Mouse (Mus musculus): ENCODE measurements around the gene Bcl7b. TPM values are rescaled to one million over a fixed set of nuclear protein-coding genes. Genes with fewer than 3 reads are reported as not detected.

Bcl7b gene
- polyA plus RNA-seq, 1 experiment from 2014 or later, result 56.1 TPM

DNA sequence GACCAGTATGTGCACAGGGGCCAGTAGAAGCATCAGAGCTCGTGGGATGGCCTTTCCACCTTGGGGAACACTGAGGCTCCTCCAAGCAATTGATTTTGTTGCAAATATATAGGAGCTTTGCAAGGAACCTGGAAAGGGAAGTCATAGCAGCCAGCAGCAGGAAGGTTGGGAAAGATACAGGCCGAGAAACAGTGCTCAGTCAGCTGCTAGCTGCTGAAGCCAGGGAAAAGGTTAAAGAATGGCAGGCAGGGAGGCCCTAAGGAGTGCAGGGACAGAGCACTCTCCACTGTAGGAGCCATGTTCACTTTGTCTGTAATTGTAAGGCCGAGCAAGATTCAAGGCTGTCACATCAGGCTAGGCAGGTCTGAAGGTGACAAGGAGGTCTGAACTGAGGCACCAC is 10.4 kb downstream of the Bcl7b start:
- Histone ChIP-seq H3K4me3 (ENCODE audit: low read length) (no peak overlapping the region), H3K9ac (ENCODE audit: low read depth, low read length) (no peak overlapping the region), H3K4me2 (replicated peaks; ENCODE audit: low read depth, low read length) (no peak overlapping the region), H3K4me1 (ENCODE audit: control insufficient read depth, insufficient read depth, low read length) (no peaks in the 10 kb centered on the region), H3K27ac (ENCODE audit: low read depth, low read length) (no peak overlapping the region), H3K9me3 (ENCODE audit: control insufficient read depth, low read length) (no peaks in the 10 kb centered on the region), H3K36me3 (ENCODE audit: control insufficient read depth, insufficient read depth, low read length) (peaks cover 75% of the 10 kb centered on the region), H3K27me3 (ENCODE audit: control insufficient read depth, insufficient read depth, low read length) (no peaks in the 10 kb centered on the region)
- 82% methylated on average over 3 of the region's 3 CpGs for WGBS
- no peak for ATAC-seq (ENCODE audit: low FRiP score, low TSS enrichment)

- Histone ChIP-seq H3K36me3 (ENCODE audit: control insufficient read depth, insufficient read depth, low read length) (peaks cover 70% of the 10 kb centered on the region), H3K9me3 (ENCODE audit: control insufficient read depth, low read length) (no peaks in the 10 kb centered on the region)
- 95% methylated on average over 4 of the region's 4 CpGs for WGBS
Measured at GRCm38 (mm10) chr5:135178996-135179395, 10.9 kb downstream of the Bcl7b start.

GRCm38 (mm10) chr5:135179616-135180015 is 11.5 kb downstream of the Bcl7b start:
- WGBS, result 97% methylated on average over 6 of the region's 7 CpGs
- no peaks in the 10 kb centered on the region for H3K27me3 ChIP-seq (ENCODE audit: control insufficient read depth, insufficient read depth, low read length)

More at GRCm38 (mm10) chr5:135178996-135179395, 10.9 kb downstream of the Bcl7b start:
- Histone ChIP-seq H3K9ac (ENCODE audit: low read depth, low read length) (no peak overlapping the region), H3K4me2 (replicated peaks; ENCODE audit: low read depth, low read length) (no peak overlapping the region), H3K4me1 (ENCODE audit: control insufficient read depth, insufficient read depth, low read length) (no peaks in the 10 kb centered on the region), H3K27ac (ENCODE audit: low read depth, low read length) (no peak overlapping the region), H3K4me3 (ENCODE audit: low read length) (no peak overlapping the region), H3K27me3 (ENCODE audit: control insufficient read depth, insufficient read depth, low read length) (no peaks in the 10 kb centered on the region)
- no peak for ATAC-seq (ENCODE audit: low FRiP score, low TSS enrichment)

GRCm38 (mm10) chr5:135180796-135181195 is 12.7 kb downstream of the Bcl7b start:
- H3K9ac ChIP-seq (ENCODE audit: low read depth, low read length), result no peak overlapping the region
- no peak overlapping the region for H3K4me2 ChIP-seq (replicated peaks; ENCODE audit: low read depth, low read length)
- no peaks in the 10 kb centered on the region for H3K27me3 ChIP-seq (ENCODE audit: control insufficient read depth, insufficient read depth, low read length)
- H3K36me3 ChIP-seq (ENCODE audit: control insufficient read depth, insufficient read depth, low read length), result peaks cover 57% of the 10 kb centered on the region
- no peak for ATAC-seq (ENCODE audit: low FRiP score, low TSS enrichment)
- no peak overlapping the region for H3K27ac ChIP-seq (ENCODE audit: low read depth, low read length)
- no peak overlapping the region for H3K4me3 ChIP-seq (ENCODE audit: low read length)
- H3K9me3 ChIP-seq (ENCODE audit: control insufficient read depth, low read length), result peaks cover 4% of the 10 kb centered on the region; the same call in 1 of the 2 replicates
- WGBS, result 96% methylated on average over 14 of the region's 14 CpGs
- H3K4me1 ChIP-seq (ENCODE audit: control insufficient read depth, insufficient read depth, low read length), result no peaks in the 10 kb centered on the region

More at GRCm38 (mm10) chr5:135179616-135180015, 11.5 kb downstream of the Bcl7b start:
- H3K36me3 ChIP-seq (ENCODE audit: control insufficient read depth, insufficient read depth, low read length), result peaks cover 66% of the 10 kb centered on the region
- H3K4me2 ChIP-seq (replicated peaks; ENCODE audit: low read depth, low read length), result no peak overlapping the region
- H3K4me1 ChIP-seq (ENCODE audit: control insufficient read depth, insufficient read depth, low read length), result no peaks in the 10 kb centered on the region
- H3K27ac ChIP-seq (ENCODE audit: low read depth, low read length), result no peak overlapping the region
- peaks cover 2% of the 10 kb centered on the region; the same call in 1 of the 2 replicates for H3K9me3 ChIP-seq (ENCODE audit: control insufficient read depth, low read length)
- ATAC-seq (ENCODE audit: low FRiP score, low TSS enrichment), result no peak
- H3K9ac ChIP-seq (ENCODE audit: low read depth, low read length), result no peak overlapping the region
- no peak overlapping the region for H3K4me3 ChIP-seq (ENCODE audit: low read length)

DNA sequence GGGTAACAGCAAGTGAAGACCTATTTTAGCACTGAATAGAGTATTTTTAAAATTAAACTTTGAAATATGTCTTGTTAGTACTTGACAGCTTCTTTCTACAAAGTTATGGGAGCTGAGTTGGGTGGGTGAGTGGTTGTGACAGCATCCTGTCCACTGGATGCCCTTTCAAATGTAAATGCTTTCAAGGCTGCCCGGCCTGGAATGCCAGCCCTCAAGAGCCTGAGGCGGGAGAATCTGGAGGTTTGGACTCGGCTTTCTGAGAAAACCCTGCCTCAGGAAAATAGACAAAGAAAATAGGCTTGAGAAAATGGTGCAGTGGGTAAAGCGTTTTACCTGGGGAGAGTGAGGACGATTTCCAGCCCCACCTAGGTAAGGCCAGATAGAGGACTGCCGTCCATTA is 13.7 kb downstream of the Bcl7b start:
- H3K27ac ChIP-seq (ENCODE audit: low read depth, low read length), result no peak overlapping the region
- ATAC-seq (ENCODE audit: low FRiP score, low TSS enrichment), result no peak
- no peaks in the 10 kb centered on the region for H3K4me1 ChIP-seq (ENCODE audit: control insufficient read depth, insufficient read depth, low read length)
- H3K36me3 ChIP-seq (ENCODE audit: control insufficient read depth, insufficient read depth, low read length), result peaks cover 55% of the 10 kb centered on the region
- no peak overlapping the region for H3K9ac ChIP-seq (ENCODE audit: low read depth, low read length)
- H3K4me2 ChIP-seq (replicated peaks; ENCODE audit: low read depth, low read length), result no peak overlapping the region
- no peaks in the 10 kb centered on the region for H3K27me3 ChIP-seq (ENCODE audit: control insufficient read depth, insufficient read depth, low read length)
- 82% methylated on average over 6 of the region's 6 CpGs for WGBS
- H3K4me3 ChIP-seq (ENCODE audit: low read length), result no peak overlapping the region
- H3K9me3 ChIP-seq (ENCODE audit: control insufficient read depth, low read length), result peaks cover 4% of the 10 kb centered on the region; the same call in 1 of the 2 replicates

DNA sequence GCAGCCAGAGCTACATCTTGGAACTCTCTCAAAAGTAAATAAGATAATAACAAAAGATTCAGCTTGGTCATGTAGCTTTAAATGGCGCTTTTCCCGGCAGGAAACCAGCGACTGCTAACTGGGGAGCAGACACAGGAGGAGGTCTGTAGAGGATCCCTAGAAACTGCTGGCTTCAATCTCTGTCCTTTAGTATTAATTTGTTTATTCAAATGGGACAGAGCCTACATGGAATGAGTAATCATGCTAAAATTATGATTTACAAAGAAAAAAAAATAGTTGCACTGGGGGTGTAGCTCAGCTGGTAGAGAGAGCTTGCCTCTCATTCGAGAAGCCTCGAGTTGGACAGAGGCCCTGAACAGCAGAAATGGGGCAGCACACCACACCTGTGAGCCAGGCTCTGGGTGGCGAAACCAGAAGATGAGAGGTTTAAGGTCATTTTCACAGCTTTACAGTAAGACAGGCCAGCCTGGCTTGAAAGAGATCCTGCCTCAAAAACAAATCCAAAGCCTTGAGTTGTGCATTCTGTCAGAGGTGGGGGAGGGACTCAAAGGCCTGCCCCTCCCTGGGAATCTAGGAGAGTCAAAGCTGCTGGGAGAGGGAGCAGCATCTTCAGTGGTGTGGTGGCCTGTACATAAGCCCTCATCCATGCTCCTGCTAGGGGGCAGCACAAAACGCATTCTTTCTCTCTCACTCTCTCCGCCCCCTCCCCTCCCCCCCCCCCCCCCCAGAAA is 15.2 kb downstream of the Bcl7b start:
- Histone ChIP-seq H3K36me3 (ENCODE audit: control insufficient read depth, insufficient read depth, low read length) (peaks cover 42% of the 10 kb centered on the region), H3K27ac (ENCODE audit: low read depth, low read length) (no peak overlapping the region), H3K4me1 (ENCODE audit: control insufficient read depth, insufficient read depth, low read length) (no peaks in the 10 kb centered on the region), H3K4me2 (replicated peaks; ENCODE audit: low read depth, low read length) (no peak overlapping the region), H3K9ac (ENCODE audit: low read depth, low read length) (no peak overlapping the region), H3K27me3 (ENCODE audit: control insufficient read depth, insufficient read depth, low read length) (no peaks in the 10 kb centered on the region), H3K9me3 (ENCODE audit: control insufficient read depth, low read length) (peaks cover 4% of the 10 kb centered on the region; the same call in 1 of the 2 replicates), H3K4me3 (ENCODE audit: low read length) (no peak overlapping the region)
- no peak for ATAC-seq (ENCODE audit: low FRiP score, low TSS enrichment)
- WGBS, result 65% methylated on average over 8 of the region's 8 CpGs

DNA sequence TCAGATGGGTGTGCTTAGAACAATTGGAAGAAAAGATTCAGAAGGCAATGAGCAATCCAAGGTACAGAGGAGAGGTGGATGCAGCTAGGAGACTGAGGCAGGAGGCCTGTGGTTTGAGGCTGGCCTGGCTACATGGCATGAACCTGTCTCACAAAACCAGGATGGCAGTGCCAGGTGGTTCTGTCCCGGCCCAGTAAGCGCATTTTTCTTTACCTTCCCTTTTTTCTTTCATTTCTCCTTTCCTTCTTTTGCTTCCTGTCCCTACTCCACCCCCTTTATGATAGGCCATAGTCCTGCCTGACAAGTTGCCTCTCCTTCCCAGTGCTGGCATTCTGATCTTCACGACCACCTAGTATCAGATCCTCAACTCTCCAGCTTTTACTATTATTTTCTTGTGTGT is 16.9 kb downstream of the Bcl7b start:
- H3K27me3 ChIP-seq (ENCODE audit: control insufficient read depth, insufficient read depth, low read length), result no peaks in the 10 kb centered on the region
- H3K9me3 ChIP-seq (ENCODE audit: control insufficient read depth, low read length), result peaks cover 4% of the 10 kb centered on the region; the same call in 1 of the 2 replicates
- no peak overlapping the region for H3K4me2 ChIP-seq (replicated peaks; ENCODE audit: low read depth, low read length)
- no peak for ATAC-seq (ENCODE audit: low FRiP score, low TSS enrichment)
- peaks cover 35% of the 10 kb centered on the region for H3K36me3 ChIP-seq (ENCODE audit: control insufficient read depth, insufficient read depth, low read length)
- no peak overlapping the region for H3K27ac ChIP-seq (ENCODE audit: low read depth, low read length)
- H3K4me3 ChIP-seq (ENCODE audit: low read length), result no peak overlapping the region
- 96% methylated on average over 3 of the region's 3 CpGs for WGBS
- peaks cover 15% of the 10 kb centered on the region for H3K4me1 ChIP-seq (ENCODE audit: control insufficient read depth, insufficient read depth, low read length)
- no peak overlapping the region for H3K9ac ChIP-seq (ENCODE audit: low read depth, low read length)

GRCm38 (mm10) chr5:135185596-135185995 is 17.5 kb downstream of the Bcl7b start:
- H3K4me2 ChIP-seq (replicated peaks; ENCODE audit: low read depth, low read length), result no peak overlapping the region
- ATAC-seq (ENCODE audit: low FRiP score, low TSS enrichment), result no peak
- no peaks in the 10 kb centered on the region for H3K27me3 ChIP-seq (ENCODE audit: control insufficient read depth, insufficient read depth, low read length)
- H3K4me1 ChIP-seq (ENCODE audit: control insufficient read depth, insufficient read depth, low read length), result peaks cover 18% of the 10 kb centered on the region
- H3K36me3 ChIP-seq (ENCODE audit: control insufficient read depth, insufficient read depth, low read length), result peaks cover 33% of the 10 kb centered on the region
- no peak overlapping the region for H3K27ac ChIP-seq (ENCODE audit: low read depth, low read length)
- no peak overlapping the region for H3K4me3 ChIP-seq (ENCODE audit: low read length)
- no peak overlapping the region for H3K9ac ChIP-seq (ENCODE audit: low read depth, low read length)
- peaks cover 4% of the 10 kb centered on the region; the same call in 1 of the 2 replicates for H3K9me3 ChIP-seq (ENCODE audit: control insufficient read depth, low read length)
- 45% methylated on average over 3 of the region's 3 CpGs for WGBS

DNA sequence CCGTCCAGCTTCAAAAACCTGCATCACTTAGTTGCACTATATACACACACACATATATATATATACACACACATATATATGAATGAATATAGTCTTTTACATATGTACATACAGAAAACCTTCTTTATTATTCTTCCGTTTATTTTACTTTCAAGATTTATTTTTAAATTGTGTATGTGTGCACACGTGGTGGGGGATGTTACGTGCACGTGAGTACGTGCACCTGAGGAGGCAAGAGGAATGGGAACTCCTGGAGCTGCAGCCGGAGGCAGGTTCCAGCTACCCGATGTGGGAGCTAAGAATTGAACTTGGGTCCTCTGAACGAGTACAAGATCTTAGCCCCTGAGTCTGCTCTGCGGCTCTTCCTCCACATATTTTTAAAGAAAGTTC is 18.1 kb downstream of the Bcl7b start:
- ATAC-seq (ENCODE audit: low FRiP score, low TSS enrichment), result no peak
- H3K27ac ChIP-seq (ENCODE audit: low read depth, low read length), result peak overlapping the region; percentile 95
- 19% methylated on average over 10 of the region's 10 CpGs for WGBS
- H3K4me2 ChIP-seq (replicated peaks; ENCODE audit: low read depth, low read length), result peak overlapping the region; percentile 72
- peaks cover 31% of the 10 kb centered on the region for H3K36me3 ChIP-seq (ENCODE audit: control insufficient read depth, insufficient read depth, low read length)
- H3K9me3 ChIP-seq (ENCODE audit: control insufficient read depth, low read length), result peaks cover 4% of the 10 kb centered on the region; the same call in 1 of the 2 replicates
- H3K9ac ChIP-seq (ENCODE audit: low read depth, low read length), result peak overlapping the region; percentile 98
- H3K4me3 ChIP-seq (ENCODE audit: low read length), result peak overlapping the region; percentile 93
- no peaks in the 10 kb centered on the region for H3K27me3 ChIP-seq (ENCODE audit: control insufficient read depth, insufficient read depth, low read length)
- H3K4me1 ChIP-seq (ENCODE audit: control insufficient read depth, insufficient read depth, low read length), result peaks cover 18% of the 10 kb centered on the region

All from kidney, embryonic 14.5 days (tissue).